Mouse (Mus musculus) heart, postnatal 10 days (tissue): ENCODE results near the gene AI413582. TPM values are rescaled to one million over a fixed set of nuclear protein-coding genes. Genes with fewer than 3 reads are reported as not detected.
A peak's percentile ranks its signal among the peaks of the same experiment; 100 is the strongest.

Experiments used
- DNase-seq, 2 experiments: peaks; one replicate each; pipeline ENCODE4 v3.0.0; 2021
- intact Hi-C: fragments of 180-260 bp; cut with DNase I; formaldehyde crosslinking; loops from one replicate; pipeline ENCODE4 v1.15.1; 2025
- total RNA-seq, 2 experiments: library from RNA; stranded (reverse); gene quantifications; 2 replicates each; pipeline ENCODE4 v1.2.3; 2021

AI413582 gene
- total RNA-seq, 2 experiments from 2014 or later = 10.2 to 11.2 TPM

- DNase-seq = peak; percentile 51 to 56
- intact Hi-C loops = no loop called here
These were observed 8.2 kb downstream of the AI413582 start for GRCm38 (mm10) chr17:27557181-27557926.

DNA sequence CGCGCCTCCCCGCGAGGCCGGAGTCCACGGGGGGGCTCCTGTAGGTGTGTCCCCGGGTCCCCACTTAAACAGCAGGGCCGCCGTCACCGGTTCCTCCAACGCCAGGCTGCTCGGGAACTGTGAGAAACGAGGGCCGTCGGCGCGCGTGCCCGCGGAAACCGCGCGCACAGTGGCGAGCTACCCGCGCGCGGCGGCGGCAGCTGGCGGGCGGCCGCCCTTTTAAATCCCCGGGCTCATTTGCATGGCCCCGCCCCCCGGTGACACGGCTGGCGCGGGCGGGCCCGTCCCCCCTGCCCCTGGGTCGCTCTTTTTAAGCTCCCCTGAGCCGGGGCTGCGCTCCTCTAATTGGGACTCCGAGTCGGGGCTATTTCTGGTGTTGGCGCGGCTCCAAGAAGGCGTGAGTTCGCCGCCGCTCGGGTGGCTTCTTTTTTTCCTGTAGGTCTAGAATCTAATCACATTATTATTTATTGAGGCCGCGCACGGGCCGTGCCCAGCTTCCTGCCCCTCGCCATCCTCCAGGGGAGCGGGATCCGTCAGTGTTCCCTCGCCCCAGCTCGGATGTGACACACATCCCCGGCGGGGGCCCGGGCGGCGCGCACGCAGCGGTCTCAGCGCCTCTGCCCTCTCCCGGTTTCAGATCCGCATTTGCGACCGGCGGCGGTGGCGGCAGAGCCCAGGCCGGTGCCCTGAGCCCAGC is 9.1 kb downstream of the AI413582 start, which contains the start of gene Hmga1:
Gene Hmga1 (plus strand): TSS at position 183 of the 697 bp plus-strand sequence.
- intact Hi-C loops = no loop called here
- DNase-seq = peak; percentile 89 to 90

- intact Hi-C loops = no loop called here
- DNase-seq = peak; percentile 69 to 71
These were observed 9.9 kb downstream of the AI413582 start for GRCm38 (mm10) chr17:27555512-27556172.

DNA sequence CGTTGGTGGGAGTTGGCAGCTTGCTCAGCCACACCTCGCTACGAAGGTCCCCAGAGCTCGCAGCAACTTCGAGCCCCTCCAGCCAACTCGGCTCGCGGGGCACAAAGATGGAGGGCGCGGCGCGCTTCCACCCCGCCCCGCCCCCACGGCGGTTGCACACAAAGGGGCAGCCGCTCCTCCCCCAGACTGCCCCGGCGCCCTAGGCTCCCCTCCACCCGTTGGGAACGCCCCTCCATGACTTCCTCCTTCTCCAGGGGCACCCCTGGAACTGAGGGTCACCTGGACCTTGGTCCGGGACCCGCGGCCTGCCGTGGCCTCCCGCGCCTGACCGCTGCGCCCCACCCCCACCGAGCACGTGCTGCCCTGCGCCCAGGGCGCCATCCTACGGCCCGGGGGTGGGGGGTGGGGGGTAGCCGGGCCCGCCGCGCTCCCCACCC is 10.5 kb downstream of the AI413582 start:
- DNase-seq = peak in 1 of 2 experiments; percentile 38
- intact Hi-C loops = no loop called here

GRCm38 (mm10) chr17:27554062-27554960 is 11.2 kb downstream of the AI413582 start:
- DNase-seq = no peak
- intact Hi-C loops = no loop called here

GRCm38 (mm10) chr17:27552215-27553201 is 13.0 kb downstream of the AI413582 start:
- intact Hi-C loops = no loop called here
- DNase-seq = peak in 1 of 2 experiments; percentile 34

DNA sequence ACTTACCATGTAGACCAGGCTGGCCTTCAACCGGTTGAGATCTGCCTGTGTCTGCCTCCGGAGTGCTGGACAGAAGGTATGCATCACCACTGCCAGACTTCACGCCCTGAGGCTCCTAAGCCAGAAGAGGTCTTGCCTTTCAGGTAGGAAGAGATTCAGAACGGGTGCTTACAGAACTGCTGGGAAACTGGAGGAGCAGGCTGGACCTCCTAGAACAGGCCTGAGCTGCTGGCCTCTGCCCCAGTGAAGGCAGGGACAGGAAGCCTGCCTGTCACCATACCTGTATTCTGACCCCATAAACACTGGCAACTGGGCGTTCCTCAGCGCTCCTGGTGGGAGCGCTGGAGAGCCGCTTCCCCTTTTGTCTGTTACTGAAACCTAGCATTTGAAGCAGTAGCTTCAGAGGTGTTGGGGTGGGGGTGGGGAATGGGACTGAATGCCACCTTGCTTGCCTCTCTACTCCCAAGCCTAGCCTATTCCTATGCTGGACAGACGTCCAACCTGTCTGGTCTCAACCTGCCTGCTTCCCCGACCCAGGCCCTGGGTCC is 14.1 kb downstream of the AI413582 start:
- no peak for DNase-seq
- intact Hi-C loops = no loop called here

DNA sequence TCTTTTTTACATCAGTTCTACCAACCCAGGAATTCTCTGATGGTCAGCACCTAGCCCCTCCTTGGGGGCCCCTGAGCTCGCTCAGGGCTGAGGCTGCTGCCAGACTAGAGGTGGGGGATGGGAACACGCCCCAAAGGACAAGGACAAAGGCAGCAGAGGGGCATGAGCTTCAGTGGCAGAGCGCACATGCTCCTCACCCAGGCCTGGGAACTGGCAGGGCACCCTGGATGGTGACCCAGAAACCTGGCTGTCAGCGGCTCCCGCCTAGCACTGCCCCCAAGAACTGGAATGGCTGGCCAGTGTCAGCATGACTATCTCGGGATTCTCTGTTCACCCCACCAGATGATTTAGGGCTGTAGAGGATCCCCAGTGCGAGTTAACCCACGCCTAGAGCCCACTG is 16.3 kb downstream of the AI413582 start:
- peak; percentile 35 to 54 for DNase-seq
- intact Hi-C loops = no loop called here

GRCm38 (mm10) chr17:27547253-27547868 is 18.2 kb downstream of the AI413582 start:
- DNase-seq = peak; percentile 60 to 72
- intact Hi-C loops = no loop called here

- no peak for DNase-seq
- intact Hi-C loops = no loop called here
These were observed 18.9 kb downstream of the AI413582 start for GRCm38 (mm10) chr17:27546574-27547085.

DNA sequence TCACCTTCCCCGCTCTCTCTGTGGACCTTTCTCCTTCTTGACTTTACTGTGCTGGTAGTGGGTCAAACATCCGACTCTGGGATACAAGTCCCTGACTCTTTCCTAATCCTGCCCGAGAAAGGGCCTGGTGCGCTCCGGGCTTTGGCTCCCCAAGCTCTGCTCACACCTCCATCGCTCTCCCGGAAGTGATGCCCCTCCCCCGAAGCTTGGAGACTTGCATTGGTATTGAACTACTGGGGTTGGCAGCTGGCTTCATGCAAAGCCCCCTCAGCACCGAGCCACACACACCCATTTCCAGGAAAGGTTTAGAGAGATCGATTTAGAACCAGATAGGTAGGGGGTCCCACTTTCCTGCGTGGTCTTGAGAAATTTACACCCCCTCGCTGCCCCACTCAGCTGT is 19.6 kb downstream of the AI413582 start:
- DNase-seq = no peak
- intact Hi-C loops = no loop called here

GRCm38 (mm10) chr17:27544551-27544950 is 21.0 kb downstream of the AI413582 start:
- intact Hi-C loops = no loop called here
- no peak for DNase-seq

- intact Hi-C loops = no loop called here
- no peak for DNase-seq
These were observed 23.6 kb downstream of the AI413582 start for GRCm38 (mm10) chr17:27541984-27542383.

GRCm38 (mm10) chr17:27541261-27541660 is 24.3 kb downstream of the AI413582 start:
- no peak for DNase-seq
- intact Hi-C loops = no loop called here

DNA sequence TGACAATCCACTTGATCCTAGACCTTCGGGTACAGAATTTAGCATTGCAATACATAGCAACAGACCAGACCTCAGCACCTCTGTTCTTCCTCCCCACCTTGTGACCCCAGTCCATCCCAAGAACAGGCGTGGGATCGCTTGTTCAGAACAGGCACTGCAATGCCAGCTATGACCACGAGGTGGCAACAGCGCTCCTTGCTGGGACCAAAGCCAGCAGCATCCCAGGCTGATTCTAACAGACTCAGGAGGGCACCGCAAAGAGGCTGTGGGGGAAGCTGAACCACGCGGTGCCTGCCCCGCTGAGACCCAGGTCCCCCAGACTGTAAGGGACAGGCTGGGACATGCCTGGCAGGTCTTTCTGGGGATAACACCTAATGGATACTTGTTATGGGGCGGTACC is 30.8 kb downstream of the AI413582 start:
- DNase-seq = peak; percentile 91 to 95
- intact Hi-C loops = loop anchor here (1.0 to 2.0 kb wide), 2 partner anchors 95 to 234 kb away; no protein-coding TSS in a partner anchor

GRCm38 (mm10) chr17:27533354-27533753 is 32.2 kb downstream of the AI413582 start:
- intact Hi-C loops = no loop called here

GRCm38 (mm10) chr17:27532095-27532494 is 33.5 kb downstream of the AI413582 start:
- no peak for DNase-seq
- intact Hi-C loops = no loop called here

More at GRCm38 (mm10) chr17:27533354-27533753, 32.2 kb downstream of the AI413582 start:
- no peak for DNase-seq

DNA sequence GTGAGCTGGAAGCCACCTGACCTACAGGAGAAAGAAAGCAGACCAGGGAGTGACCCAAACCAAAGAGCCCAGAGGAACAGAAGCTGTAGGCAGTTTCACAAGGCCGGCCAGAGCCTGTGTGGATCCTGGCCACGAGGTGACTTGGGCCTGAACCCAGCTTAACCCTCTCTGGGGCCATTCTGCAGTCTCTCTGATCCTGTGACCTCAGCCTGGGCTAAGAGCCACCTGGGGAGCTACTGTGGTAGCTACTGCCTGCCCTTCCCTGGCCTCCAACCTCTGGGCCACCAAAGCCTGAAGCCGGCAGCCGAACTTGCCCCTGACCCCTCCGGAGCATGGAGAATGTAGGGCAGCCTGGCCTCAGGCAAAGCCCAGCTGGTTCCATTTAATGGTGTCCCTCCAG is 36.8 kb downstream of the AI413582 start:
- intact Hi-C loops = no loop called here

More for the DNA sequence above, 36.8 kb downstream of the AI413582 start:
- no peak for DNase-seq
